Mouse (Mus musculus): ENCODE measurements at regions not wholly inside any gene's neighbourhood (a gene's known extent, or its start where the extent isn't known, plus 50 kb on each side); places are given as distances from the start of the nearest gene placed in this dataset.

- H3K9ac ChIP-seq, result no peak overlapping the region
- peaks cover 7% of the 10 kb centered on the region for H3K4me1 ChIP-seq
- no peak overlapping the region for H3K4me3 ChIP-seq
- no peak overlapping the region for H3K27ac ChIP-seq
- H3K4me2 ChIP-seq, result no peak overlapping the region
- no peaks in the 10 kb centered on the region for H3K27me3 ChIP-seq (replicated peaks)
- ATAC-seq, result no peak
- H3K9me3 ChIP-seq (replicated peaks), result no peaks in the 10 kb centered on the region
- WGBS (ENCODE audit: insufficient replicate concordance), result 90% methylated on average over 8 of the region's 8 CpGs
- H3K36me3 ChIP-seq, result no peaks in the 10 kb centered on the region
Measured at GRCm38 (mm10) chr12:16015596-16015995, 198.9 kb upstream of the Trib2 start.

GRCm38 (mm10) chr12:16014679-16015078 lies 198.0 kb upstream of the Trib2 start:
- Histone ChIP-seq H3K27ac (no peak overlapping the region), H3K36me3 (no peaks in the 10 kb centered on the region), H3K4me2 (no peak overlapping the region), H3K27me3 (replicated peaks) (no peaks in the 10 kb centered on the region), H3K9ac (no peak overlapping the region), H3K9me3 (replicated peaks) (no peaks in the 10 kb centered on the region), H3K4me3 (no peak overlapping the region), H3K4me1 (peaks cover 11% of the 10 kb centered on the region)
- 81% methylated on average over 1 of the region's 1 CpGs for WGBS (ENCODE audit: insufficient replicate concordance)
- no peak for ATAC-seq

DNA sequence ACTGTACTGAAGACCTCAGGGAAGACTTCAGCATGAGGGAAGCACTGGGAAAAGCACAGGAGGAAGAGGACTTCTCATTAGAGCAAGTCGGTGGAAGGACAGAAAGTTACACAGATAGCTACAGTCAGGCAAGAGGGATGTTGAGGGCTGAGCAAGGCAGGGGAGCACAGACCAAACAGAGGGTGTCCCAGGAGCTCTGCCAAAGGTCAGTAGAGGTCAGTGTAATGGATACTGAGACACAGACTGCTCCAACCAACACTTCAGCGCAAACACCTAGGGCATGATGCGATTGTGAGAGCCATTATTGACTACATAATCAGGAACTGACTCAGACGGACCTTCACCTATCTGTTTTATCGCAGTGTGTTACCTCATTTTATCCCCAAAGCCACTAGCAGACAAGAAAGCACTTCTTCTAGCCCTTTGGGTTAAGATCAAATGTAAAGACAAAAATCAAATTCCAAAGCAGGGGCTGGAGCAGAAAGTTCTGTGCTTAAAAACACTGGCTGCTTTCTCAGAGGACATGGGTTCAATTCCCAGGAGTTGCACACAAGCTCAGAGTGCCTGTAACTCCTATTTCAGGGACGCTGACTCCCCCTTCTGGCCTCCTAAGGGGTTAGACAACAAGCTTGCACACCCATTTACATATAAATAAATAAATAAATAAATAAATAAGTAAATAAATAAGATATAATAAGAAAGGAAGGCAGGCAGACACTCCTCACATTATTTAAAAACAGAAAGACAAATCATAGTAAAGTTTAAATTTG lies 197.3 kb upstream of the Trib2 start:
- Histone ChIP-seq H3K9ac (no peak overlapping the region), H3K27ac (no peak overlapping the region), H3K36me3 (no peaks in the 10 kb centered on the region), H3K4me2 (no peak overlapping the region), H3K27me3 (replicated peaks) (no peaks in the 10 kb centered on the region), H3K4me3 (no peak overlapping the region), H3K4me1 (peaks cover 17% of the 10 kb centered on the region), H3K9me3 (replicated peaks) (no peaks in the 10 kb centered on the region)
- ATAC-seq, result no peak
- WGBS (ENCODE audit: insufficient replicate concordance), result 71% methylated on average over 6 of the region's 6 CpGs

GRCm38 (mm10) chr12:16013354-16013753 lies 196.6 kb upstream of the Trib2 start:
- Histone ChIP-seq H3K4me2 (no peak overlapping the region), H3K9ac (no peak overlapping the region), H3K27me3 (replicated peaks) (no peaks in the 10 kb centered on the region), H3K4me1 (peaks cover 24% of the 10 kb centered on the region), H3K36me3 (no peaks in the 10 kb centered on the region), H3K4me3 (no peak overlapping the region), H3K27ac (no peak overlapping the region), H3K9me3 (replicated peaks) (no peaks in the 10 kb centered on the region)
- WGBS (ENCODE audit: insufficient replicate concordance), result 49% methylated on average over 2 of the region's 2 CpGs
- ATAC-seq, result no peak

- H3K4me1 ChIP-seq, result peaks cover 29% of the 10 kb centered on the region
- no peak overlapping the region for H3K4me2 ChIP-seq
- H3K27ac ChIP-seq, result no peak overlapping the region
- no peaks in the 10 kb centered on the region for H3K27me3 ChIP-seq (replicated peaks)
- no peaks in the 10 kb centered on the region for H3K36me3 ChIP-seq
- no peaks in the 10 kb centered on the region for H3K9me3 ChIP-seq (replicated peaks)
- no peak for ATAC-seq
- WGBS (ENCODE audit: insufficient replicate concordance), result 68% methylated on average over 4 of the region's 4 CpGs
- no peak overlapping the region for H3K9ac ChIP-seq
- no peak overlapping the region for H3K4me3 ChIP-seq
Measured at GRCm38 (mm10) chr12:16012081-16012480, 195.4 kb upstream of the Trib2 start.

GRCm38 (mm10) chr12:16009822-16010620 lies 193.3 kb upstream of the Trib2 start:
- Histone ChIP-seq H3K36me3 (no peaks in the 10 kb centered on the region), H3K9me3 (replicated peaks) (no peaks in the 10 kb centered on the region), H3K27ac (no peak overlapping the region), H3K4me3 (no peak overlapping the region), H3K4me2 (no peak overlapping the region), H3K9ac (no peak overlapping the region), H3K27me3 (replicated peaks) (no peaks in the 10 kb centered on the region), H3K4me1 (peaks cover 29% of the 10 kb centered on the region)
- ATAC-seq, result no peak
- 79% methylated on average over 10 of the region's 10 CpGs for WGBS (ENCODE audit: insufficient replicate concordance)

- ATAC-seq, result peak; percentile 72; the same call in 1 of the 2 replicates
- H3K9me3 ChIP-seq (replicated peaks), result no peaks in the 10 kb centered on the region
- no peak overlapping the region for H3K4me3 ChIP-seq
- no peaks in the 10 kb centered on the region for H3K27me3 ChIP-seq (replicated peaks)
- peak overlapping the region; percentile 30 for H3K4me2 ChIP-seq
- peaks cover 29% of the 10 kb centered on the region for H3K4me1 ChIP-seq
- WGBS (ENCODE audit: insufficient replicate concordance), result 25% methylated on average over 3 of the region's 3 CpGs
- H3K27ac ChIP-seq, result no peak overlapping the region
- no peak overlapping the region for H3K9ac ChIP-seq
- H3K36me3 ChIP-seq, result no peaks in the 10 kb centered on the region
Measured at GRCm38 (mm10) chr12:16008763-16009515, 192.2 kb upstream of the Trib2 start.

DNA sequence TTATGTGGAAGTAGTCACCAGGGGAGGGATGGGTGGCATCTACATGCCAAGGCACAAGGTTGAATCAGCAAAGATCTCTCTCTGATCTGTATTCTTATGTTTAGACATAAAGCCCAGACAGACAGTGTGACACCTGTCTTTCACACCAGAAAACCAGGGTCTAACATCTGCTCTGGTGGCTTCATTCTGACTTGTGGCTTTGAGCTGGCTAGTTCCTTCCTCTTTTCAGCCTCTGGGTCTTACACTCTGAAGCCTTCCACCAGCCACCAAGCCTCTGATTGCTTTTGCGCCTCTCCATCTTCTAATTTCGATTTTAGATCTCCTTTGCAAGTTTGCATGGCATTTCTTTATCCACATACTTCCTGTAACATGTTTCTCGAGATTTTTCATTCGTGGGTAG lies 191.5 kb upstream of the Trib2 start:
- 16% methylated on average over 4 of the region's 4 CpGs for WGBS (ENCODE audit: insufficient replicate concordance)
- H3K4me3 ChIP-seq, result no peak overlapping the region
- H3K9ac ChIP-seq, result no peak overlapping the region
- H3K27ac ChIP-seq, result no peak overlapping the region
- H3K27me3 ChIP-seq (replicated peaks), result no peaks in the 10 kb centered on the region
- no peaks in the 10 kb centered on the region for H3K9me3 ChIP-seq (replicated peaks)
- peak overlapping the region; percentile 30 for H3K4me2 ChIP-seq
- H3K36me3 ChIP-seq, result no peaks in the 10 kb centered on the region
- peaks cover 29% of the 10 kb centered on the region for H3K4me1 ChIP-seq
- no peak for ATAC-seq

- no peak overlapping the region for H3K4me2 ChIP-seq
- H3K4me3 ChIP-seq, result no peak overlapping the region
- ATAC-seq, result no peak
- H3K9me3 ChIP-seq (replicated peaks), result no peaks in the 10 kb centered on the region
- H3K9ac ChIP-seq, result no peak overlapping the region
- 48% methylated on average over 5 of the region's 5 CpGs for WGBS (ENCODE audit: insufficient replicate concordance)
- H3K4me1 ChIP-seq, result peaks cover 22% of the 10 kb centered on the region
- no peak overlapping the region for H3K27ac ChIP-seq
- no peaks in the 10 kb centered on the region for H3K27me3 ChIP-seq (replicated peaks)
- no peaks in the 10 kb centered on the region for H3K36me3 ChIP-seq
Measured at GRCm38 (mm10) chr12:16006688-16007087, 190.0 kb upstream of the Trib2 start.

GRCm38 (mm10) chr12:16006286-16006685 lies 189.6 kb upstream of the Trib2 start:
- Histone ChIP-seq H3K36me3 (no peaks in the 10 kb centered on the region), H3K4me1 (peaks cover 22% of the 10 kb centered on the region), H3K4me2 (no peak overlapping the region), H3K9me3 (replicated peaks) (no peaks in the 10 kb centered on the region), H3K9ac (no peak overlapping the region), H3K4me3 (no peak overlapping the region), H3K27me3 (replicated peaks) (no peaks in the 10 kb centered on the region), H3K27ac (no peak overlapping the region)
- 79% methylated on average over 5 of the region's 5 CpGs for WGBS (ENCODE audit: insufficient replicate concordance)
- ATAC-seq, result no peak

DNA sequence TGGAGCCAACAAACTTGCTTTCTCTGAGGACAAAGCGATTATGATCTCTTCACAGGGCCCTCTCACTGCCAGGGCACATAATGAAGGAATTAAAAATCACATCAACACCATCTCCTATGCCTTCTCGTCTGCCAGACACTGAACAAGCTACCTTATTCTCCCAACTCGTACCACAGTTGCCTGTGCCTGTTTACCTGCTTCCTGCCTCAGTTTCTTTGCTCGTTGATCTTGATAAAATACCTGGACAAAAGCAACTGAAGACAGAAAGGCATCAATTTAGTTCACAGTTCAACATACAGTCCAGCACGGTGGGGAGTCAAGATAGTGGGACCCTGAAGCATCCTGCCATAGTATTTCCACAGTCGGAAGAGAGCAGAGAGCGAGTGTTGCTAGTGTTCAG lies 185.1 kb upstream of the Trib2 start:
- WGBS (ENCODE audit: insufficient replicate concordance), result 73% methylated on average over 7 of the region's 7 CpGs
- Histone ChIP-seq H3K27me3 (replicated peaks) (no peaks in the 10 kb centered on the region), H3K4me3 (no peak overlapping the region), H3K4me2 (no peak overlapping the region), H3K9me3 (replicated peaks) (no peaks in the 10 kb centered on the region), H3K36me3 (no peaks in the 10 kb centered on the region), H3K9ac (no peak overlapping the region), H3K27ac (no peak overlapping the region), H3K4me1 (no peaks in the 10 kb centered on the region)
- ATAC-seq, result no peak

DNA sequence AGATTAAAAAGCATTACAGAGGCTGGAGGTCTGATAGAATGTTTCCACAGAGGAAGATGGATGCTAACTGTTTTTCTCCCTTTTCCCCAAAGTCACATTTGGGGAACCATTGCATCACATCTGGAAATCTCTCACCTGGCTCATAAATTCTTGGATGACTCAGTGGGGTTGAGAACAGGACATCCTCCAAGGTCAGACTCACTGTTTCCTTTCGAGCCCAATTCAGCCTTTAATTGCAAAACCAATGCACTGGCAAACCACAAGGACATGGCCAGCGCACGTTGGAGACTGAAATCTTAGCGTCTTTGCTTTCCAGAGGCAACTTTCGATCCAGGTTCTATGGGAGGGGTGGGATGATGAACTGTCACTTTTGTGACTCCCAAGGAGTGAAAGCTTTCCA lies 184.5 kb upstream of the Trib2 start:
- Histone ChIP-seq H3K4me3 (no peak overlapping the region), H3K27me3 (replicated peaks) (no peaks in the 10 kb centered on the region), H3K9me3 (replicated peaks) (no peaks in the 10 kb centered on the region), H3K27ac (no peak overlapping the region), H3K4me2 (no peak overlapping the region), H3K4me1 (no peaks in the 10 kb centered on the region), H3K36me3 (no peaks in the 10 kb centered on the region), H3K9ac (no peak overlapping the region)
- ATAC-seq, result no peak
- WGBS (ENCODE audit: insufficient replicate concordance), result 57% methylated on average over 5 of the region's 5 CpGs
